Mouse (Mus musculus) testis, adult 2 months (tissue): ENCODE results near the gene Gpr132.

Experiments
- CTCF ChIP-seq: fragments of 200-500 bp; IDR thresholded peaks from 2 replicates; pipeline ENCODE4 v1.5.1; 2012; ENCODE audit warnings: low read depth, mild to moderate bottlenecking, inconsistent platforms, low read length, moderate library complexity; ENCODE audit not compliant: control insufficient read depth, insufficient read depth, insufficient replicate concordance
- POLR2A ChIP-seq: fragments of 200-500 bp; IDR thresholded peaks from 2 replicates; pipeline ENCODE4 v1.6.1; 2012; ENCODE audit warnings: low read depth, mild to moderate bottlenecking, inconsistent platforms, low read length, moderate library complexity; ENCODE audit not compliant: control insufficient read depth

DNA sequence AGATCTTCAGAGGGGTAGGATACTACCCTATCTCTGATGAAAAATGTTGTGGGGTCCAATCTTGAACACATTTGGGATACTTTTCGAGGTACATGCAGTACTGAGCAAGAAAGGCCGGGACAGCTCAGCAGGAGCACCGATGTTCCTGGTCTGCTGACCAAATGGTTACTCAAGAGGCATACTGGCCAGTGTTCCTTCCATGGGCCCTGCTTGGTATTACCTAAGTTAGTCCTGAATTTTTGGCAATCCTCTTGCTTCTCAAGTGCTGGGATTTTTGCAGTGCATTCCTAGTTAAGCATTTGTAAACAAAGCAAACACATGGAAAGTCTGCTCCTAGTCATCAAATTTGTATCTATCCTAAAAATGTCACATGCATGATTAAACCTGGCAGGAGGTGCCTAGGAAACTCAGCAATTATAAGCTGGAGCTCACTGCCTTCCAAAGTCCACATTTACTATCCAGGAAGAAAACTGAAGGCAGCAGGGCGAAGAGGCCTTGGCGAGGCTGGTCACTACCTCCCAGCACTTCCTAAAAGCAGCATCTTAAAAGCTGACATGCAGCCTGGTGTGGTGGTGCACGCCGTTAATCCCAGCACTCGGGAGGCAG lies 48.9 kb downstream of the Gpr132 start:
- TF ChIP-seq POLR2A (no peak), CTCF (no peak)
